Mouse (Mus musculus): ENCODE measurements around the gene Serhl. TPM values are rescaled to one million over a fixed set of nuclear protein-coding genes. Genes with fewer than 3 reads are reported as not detected.
A peak's percentile ranks its signal among the peaks of the same experiment; 100 is the strongest.
"Not testable (repeated sequence)": the region's sequence is repeated elsewhere in the genome, so short reads cannot be mapped to it uniquely, and the experiment has no call there.

The Serhl gene
- polyA plus RNA-seq (2016; fragmentation: Nextera tagmentation; extraction: Ambion mirVana) = 42.8 and 49.1 TPM in 2 replicates

DNA sequence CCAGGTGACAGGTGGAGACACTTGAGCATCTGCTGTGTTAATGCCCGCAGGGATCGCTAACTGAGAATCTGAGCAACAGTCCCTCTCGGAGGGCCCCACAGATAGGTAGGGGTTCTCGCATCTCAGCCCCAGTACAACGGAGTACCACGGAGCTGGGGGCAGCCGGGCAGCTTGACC is at the start of gene Serhl:
Gene Serhl, plus strand, starts transcription at position 78 of the 177 bp plus-strand sequence.
- no peaks in the 10 kb centered on the region for H3K36me3 ChIP-seq
- no peak within 1 kb of the TSS for H3K27ac ChIP-seq
- H3K27me3 ChIP-seq (ENCODE audit: low read depth, poor library complexity, severe bottlenecking) = peaks cover 53% of the 10 kb centered on the region
- DNase-seq (ENCODE audit: low spot score) = no peak
- 15% methylated on average over 7 of the region's 7 CpGs for WGBS
- H3K4me1 ChIP-seq = peaks cover 30% of the 10 kb centered on the region
- peak within 1 kb of the TSS; percentile 31; the same call in 1 of the 2 replicates for H3K4me3 ChIP-seq
- H3K9me3 ChIP-seq (replicated peaks) = no peaks in the 10 kb centered on the region

DNA sequence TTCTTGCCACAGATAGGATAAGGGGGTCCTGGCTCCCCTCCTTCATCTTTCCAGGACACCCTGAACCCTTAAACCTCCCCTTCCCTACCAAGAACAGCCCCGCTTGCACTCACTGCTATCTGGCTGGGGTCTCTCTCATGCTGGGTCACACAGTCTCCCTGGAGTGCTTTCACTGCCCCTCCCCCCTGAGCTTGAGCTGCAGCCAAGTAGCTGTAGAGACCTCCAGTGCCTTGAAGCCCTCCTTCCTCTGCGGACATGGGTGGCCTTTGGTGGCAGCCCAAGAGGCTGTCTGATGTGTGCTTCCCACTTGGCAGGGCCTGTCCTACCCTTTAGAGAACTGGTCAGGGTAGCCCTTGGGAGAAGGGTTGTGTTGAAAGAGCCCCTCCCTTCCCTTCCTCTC is 49.1 kb upstream of the Serhl start:
- no peaks in the 10 kb centered on the region for H3K36me3 ChIP-seq
- 47% methylated on average over 2 of the region's 2 CpGs for WGBS
- peaks cover 41% of the 10 kb centered on the region for H3K27me3 ChIP-seq (ENCODE audit: low read depth, poor library complexity, severe bottlenecking)
- no peak overlapping the region for H3K4me3 ChIP-seq
- peaks cover 54% of the 10 kb centered on the region for H3K4me1 ChIP-seq
- H3K27ac ChIP-seq = peak overlapping the region; percentile 23; the same call in 1 of the 2 replicates
- DNase-seq (ENCODE audit: low spot score) = no peak
- no peaks in the 10 kb centered on the region for H3K9me3 ChIP-seq (replicated peaks)

DNA sequence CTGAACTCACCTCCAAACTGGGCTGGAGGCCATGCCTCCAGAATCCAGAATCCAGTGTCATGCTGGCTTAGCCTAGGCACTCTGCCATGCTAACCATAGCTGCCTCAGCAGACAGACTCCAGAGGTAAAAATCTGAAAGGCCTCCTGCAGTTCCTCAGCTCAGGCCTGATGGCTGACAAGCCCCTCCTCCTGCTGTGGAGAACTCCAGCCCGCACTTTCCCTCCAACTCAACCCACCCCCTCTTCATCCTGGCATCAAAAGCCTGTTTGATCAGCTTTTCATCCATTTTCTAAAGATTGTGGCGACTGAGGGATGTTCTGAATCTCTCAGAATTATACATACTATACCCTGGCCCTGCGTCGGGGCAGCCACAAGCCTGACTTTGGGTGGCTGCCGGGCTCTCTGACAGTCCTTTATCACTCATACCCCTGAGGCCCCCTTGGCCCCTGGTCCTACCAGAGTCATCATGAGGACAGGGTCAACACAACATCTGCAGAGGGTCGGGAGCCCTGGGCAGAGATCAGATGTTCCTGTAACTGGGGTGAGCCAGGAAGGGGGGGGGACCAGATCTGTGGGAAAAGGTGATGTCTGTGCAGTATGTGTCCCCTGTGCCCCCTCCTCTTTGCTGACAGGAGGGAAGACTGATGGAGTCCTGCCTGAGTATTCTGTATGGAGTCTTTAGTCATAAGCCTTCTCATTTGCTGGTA is 46.5 kb upstream of the Serhl start:
- Histone ChIP-seq H3K4me1 (peaks cover 47% of the 10 kb centered on the region), H3K27ac (peak overlapping the region; percentile 64), H3K27me3 (ENCODE audit: low read depth, poor library complexity, severe bottlenecking) (peaks cover 23% of the 10 kb centered on the region), H3K4me3 (peak overlapping the region; percentile 23; the same call in 1 of the 2 replicates), H3K9me3 (replicated peaks) (0 out of 2 replicates have a peak, but pooled peaks cover 2% of the 10 kb centered on the region), H3K36me3 (no peaks in the 10 kb centered on the region)
- peak; percentile 64 for DNase-seq (ENCODE audit: low spot score)
- WGBS = 12% methylated on average over 6 of the region's 6 CpGs

DNA sequence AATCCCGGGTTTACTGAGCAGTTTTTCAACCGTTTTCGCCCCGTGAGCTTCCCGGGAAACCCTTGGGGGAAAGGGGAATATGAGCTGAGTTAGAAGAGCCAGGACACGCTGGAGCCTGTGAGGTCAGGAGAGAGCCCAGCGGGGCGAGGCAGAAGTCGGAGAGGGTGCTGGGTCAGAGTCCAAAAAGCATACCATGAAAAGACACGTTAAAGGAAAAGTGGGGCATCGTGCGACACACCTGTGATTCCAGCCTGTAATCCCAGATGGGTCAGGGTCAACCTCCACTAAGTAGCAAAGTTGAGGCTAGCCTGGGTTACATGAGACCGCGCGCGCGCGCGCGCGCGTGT is 46.0 kb upstream of the Serhl start:
- no peaks in the 10 kb centered on the region for H3K36me3 ChIP-seq
- H3K27me3 ChIP-seq (ENCODE audit: low read depth, poor library complexity, severe bottlenecking) = peaks cover 22% of the 10 kb centered on the region
- 0 out of 2 replicates have a peak, but pooled peaks cover 2% of the 10 kb centered on the region for H3K9me3 ChIP-seq (replicated peaks)
- peaks cover 42% of the 10 kb centered on the region for H3K4me1 ChIP-seq
- 66% methylated on average over 22 of the region's 22 CpGs for WGBS
- H3K27ac ChIP-seq = peak overlapping the region; percentile 64; the same call in 1 of the 2 replicates
- H3K4me3 ChIP-seq = no peak overlapping the region
- no peak for DNase-seq (ENCODE audit: low spot score)

DNA sequence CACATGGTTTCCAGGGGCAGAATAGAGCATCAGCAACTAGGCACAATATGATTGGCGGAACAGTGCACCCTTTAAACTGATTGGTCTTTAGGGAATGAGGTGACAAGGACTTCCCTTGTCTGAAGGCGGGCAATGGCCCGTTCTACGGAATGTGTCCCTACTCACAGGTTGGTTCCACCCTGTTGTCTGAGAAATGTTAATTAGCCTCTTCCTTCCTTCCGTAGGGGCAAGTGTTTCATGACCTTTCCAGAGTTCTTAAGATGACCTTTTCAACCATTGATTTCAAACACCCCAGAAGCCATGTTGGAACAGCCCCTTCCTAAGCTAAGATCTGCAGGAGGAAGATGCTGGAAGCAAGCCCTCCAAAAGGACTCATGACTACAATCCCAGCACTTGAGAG is 43.7 kb upstream of the Serhl start:
- WGBS = 83% methylated on average over 5 of the region's 5 CpGs
- H3K27ac ChIP-seq = not testable (repeated sequence)

DNA sequence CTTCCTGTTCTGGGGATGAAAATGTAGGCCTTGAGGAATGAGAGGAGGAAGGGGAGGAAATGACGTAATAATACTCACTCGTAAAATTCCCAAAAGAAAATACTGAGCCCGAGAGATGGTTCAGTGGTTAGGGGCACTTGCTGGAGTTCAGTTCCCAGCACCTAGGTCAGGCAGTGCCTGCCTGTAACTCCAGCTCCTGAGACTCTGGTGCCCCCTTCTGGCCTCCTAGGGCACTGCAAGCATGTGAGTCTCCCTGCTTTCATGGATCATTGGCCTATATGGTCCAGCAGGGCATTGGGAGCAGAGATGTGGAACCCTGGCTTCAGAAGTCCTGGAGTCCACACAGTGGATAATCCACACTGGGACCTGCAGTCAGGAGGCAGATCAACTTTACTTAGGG is 43.0 kb upstream of the Serhl start:
- 93% methylated on average over 3 of the region's 3 CpGs for WGBS

More for the DNA sequence above, 43.7 kb upstream of the Serhl start:
- not testable (repeated sequence) for H3K4me3 ChIP-seq; DNase-seq (ENCODE audit: low spot score); H3K27me3 ChIP-seq (ENCODE audit: low read depth, poor library complexity, severe bottlenecking); H3K9me3 ChIP-seq (replicated peaks); H3K36me3 ChIP-seq
- H3K4me1 ChIP-seq = peaks cover 23% of the 10 kb centered on the region

DNA sequence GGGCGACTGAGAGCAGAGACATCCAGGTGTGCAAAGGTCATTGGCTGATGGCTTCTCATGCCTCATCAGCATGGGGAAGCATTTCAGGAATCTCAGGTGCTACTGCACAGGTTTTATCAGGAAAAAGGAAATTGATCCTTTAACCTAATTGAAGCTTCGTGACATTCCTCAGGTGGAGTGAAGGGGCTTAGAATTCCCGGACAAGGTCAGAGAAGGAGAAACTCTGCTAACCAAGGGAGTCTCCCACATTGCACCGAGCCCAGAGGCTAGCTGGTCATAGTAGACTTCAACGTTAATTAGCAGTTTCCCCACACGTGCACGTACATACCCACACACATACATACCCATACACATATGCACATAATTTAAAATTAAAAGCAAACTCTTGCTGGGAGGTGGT is 42.6 kb upstream of the Serhl start:
- WGBS = 80% methylated on average over 7 of the region's 7 CpGs
- H3K27me3 ChIP-seq (ENCODE audit: low read depth, poor library complexity, severe bottlenecking) = 0 out of 2 replicates have a peak, but pooled peaks cover 5% of the 10 kb centered on the region
- no peak overlapping the region for H3K27ac ChIP-seq
- 0 out of 2 replicates have a peak, but pooled peaks cover 2% of the 10 kb centered on the region for H3K9me3 ChIP-seq (replicated peaks)
- no peak for DNase-seq (ENCODE audit: low spot score)
- H3K4me3 ChIP-seq = no peak overlapping the region
- H3K36me3 ChIP-seq = no peaks in the 10 kb centered on the region
- H3K4me1 ChIP-seq = peaks cover 24% of the 10 kb centered on the region

More for the DNA sequence above, 43.0 kb upstream of the Serhl start:
- no peak for DNase-seq (ENCODE audit: low spot score)
- H3K4me1 ChIP-seq = peaks cover 23% of the 10 kb centered on the region
- H3K27me3 ChIP-seq (ENCODE audit: low read depth, poor library complexity, severe bottlenecking) = 0 out of 2 replicates have a peak, but pooled peaks cover 3% of the 10 kb centered on the region
- H3K27ac ChIP-seq = no peak overlapping the region
- H3K4me3 ChIP-seq = no peak overlapping the region
- 0 out of 2 replicates have a peak, but pooled peaks cover 2% of the 10 kb centered on the region for H3K9me3 ChIP-seq (replicated peaks)
- no peaks in the 10 kb centered on the region for H3K36me3 ChIP-seq

DNA sequence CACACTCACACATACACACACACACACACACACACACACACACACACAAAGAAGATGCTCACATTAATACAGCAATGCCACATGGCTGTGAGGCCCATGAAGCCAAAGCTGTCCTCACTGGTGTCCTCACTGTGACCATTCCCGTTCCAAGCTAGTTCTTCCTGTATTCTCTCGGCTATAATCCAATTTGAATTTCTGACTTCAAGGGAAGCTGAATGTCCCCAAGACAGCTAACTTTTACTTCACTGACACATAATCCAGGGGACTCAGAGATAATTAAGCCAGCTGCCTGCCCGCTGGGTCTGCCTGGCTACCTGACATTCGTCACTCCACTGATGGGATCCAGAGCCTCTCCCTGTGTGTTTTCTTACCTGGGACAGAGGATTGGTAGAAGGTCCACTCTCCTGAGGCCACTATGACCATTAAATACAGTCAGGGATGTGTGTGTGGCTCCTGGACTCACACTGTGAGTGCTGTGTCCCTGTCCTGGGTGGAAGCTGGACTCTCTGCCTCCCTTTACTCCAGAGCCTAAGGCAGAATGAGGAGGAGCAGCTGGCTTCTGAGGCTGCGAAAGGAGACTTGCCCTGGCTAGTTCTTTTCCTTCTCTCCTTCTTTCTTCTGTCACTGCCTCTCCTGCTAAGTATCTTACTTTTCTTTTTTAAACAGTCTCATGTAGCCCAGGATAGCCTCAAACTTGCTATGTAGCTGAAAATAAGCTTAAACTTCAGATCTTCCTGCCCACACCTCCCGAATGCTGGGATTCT is 36.8 kb upstream of the Serhl start:
- no peak overlapping the region for H3K4me3 ChIP-seq
- no peak overlapping the region for H3K27ac ChIP-seq
- no peaks in the 10 kb centered on the region for H3K36me3 ChIP-seq
- WGBS = 57% methylated on average over 6 of the region's 6 CpGs
- peaks cover 24% of the 10 kb centered on the region for H3K27me3 ChIP-seq (ENCODE audit: low read depth, poor library complexity, severe bottlenecking)
- peaks cover 30% of the 10 kb centered on the region for H3K4me1 ChIP-seq
- 0 out of 2 replicates have a peak, but pooled peaks cover 4% of the 10 kb centered on the region for H3K9me3 ChIP-seq (replicated peaks)
- DNase-seq (ENCODE audit: low spot score) = no peak

DNA sequence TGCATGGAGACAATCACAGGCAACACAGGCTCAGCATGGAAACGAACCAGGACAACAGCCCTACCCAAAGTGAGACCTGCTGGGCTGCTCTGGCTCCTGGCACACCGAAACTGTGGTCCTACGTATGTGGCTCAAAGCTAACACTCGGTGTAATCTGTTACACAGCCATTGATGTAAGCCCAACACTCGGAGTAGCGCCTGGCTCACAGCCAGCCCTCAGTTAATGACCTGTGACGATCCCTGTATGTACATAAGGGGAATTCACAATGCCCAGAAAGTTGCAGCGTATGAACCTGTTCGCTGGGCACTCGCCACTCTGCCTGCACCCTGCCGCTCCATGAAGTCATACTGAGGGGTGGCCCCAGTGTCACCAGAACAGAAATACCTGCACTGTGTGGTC is 36.0 kb upstream of the Serhl start:
- H3K27ac ChIP-seq = no peak overlapping the region
- peaks cover 31% of the 10 kb centered on the region for H3K4me1 ChIP-seq
- H3K4me3 ChIP-seq = no peak overlapping the region
- DNase-seq (ENCODE audit: low spot score) = no peak
- H3K9me3 ChIP-seq (replicated peaks) = 0 out of 2 replicates have a peak, but pooled peaks cover 5% of the 10 kb centered on the region
- no peaks in the 10 kb centered on the region for H3K36me3 ChIP-seq
- peaks cover 25% of the 10 kb centered on the region for H3K27me3 ChIP-seq (ENCODE audit: low read depth, poor library complexity, severe bottlenecking)
- WGBS = 74% methylated on average over 11 of the region's 11 CpGs

DNA sequence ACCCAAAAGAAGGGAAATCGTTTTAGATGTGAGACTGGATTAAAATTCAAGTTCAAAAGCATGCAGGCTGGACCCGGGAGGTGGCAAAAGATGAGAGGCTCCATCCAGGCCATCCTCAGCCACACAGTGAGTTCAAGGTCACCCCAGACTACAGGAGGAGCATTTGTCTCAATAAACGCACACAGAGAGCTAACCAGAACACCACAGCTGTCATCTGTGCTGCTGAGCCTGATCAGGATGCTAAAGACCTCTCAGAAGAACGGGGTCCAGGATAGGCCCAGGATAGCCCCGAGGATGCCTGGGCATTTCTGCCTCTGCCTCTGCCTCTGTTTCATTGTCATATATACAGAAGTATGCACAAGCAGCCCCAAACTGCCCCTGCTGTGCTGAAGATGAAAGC is 33.7 kb upstream of the Serhl start:
- 0 out of 2 replicates have a peak, but pooled peaks cover 5% of the 10 kb centered on the region for H3K9me3 ChIP-seq (replicated peaks)
- H3K4me3 ChIP-seq = no peak overlapping the region
- peaks cover 36% of the 10 kb centered on the region for H3K4me1 ChIP-seq
- H3K27ac ChIP-seq = no peak overlapping the region
- 46% methylated on average over 5 of the region's 5 CpGs for WGBS
- peaks cover 25% of the 10 kb centered on the region for H3K27me3 ChIP-seq (ENCODE audit: low read depth, poor library complexity, severe bottlenecking)
- H3K36me3 ChIP-seq = no peaks in the 10 kb centered on the region
- no peak for DNase-seq (ENCODE audit: low spot score)

DNA sequence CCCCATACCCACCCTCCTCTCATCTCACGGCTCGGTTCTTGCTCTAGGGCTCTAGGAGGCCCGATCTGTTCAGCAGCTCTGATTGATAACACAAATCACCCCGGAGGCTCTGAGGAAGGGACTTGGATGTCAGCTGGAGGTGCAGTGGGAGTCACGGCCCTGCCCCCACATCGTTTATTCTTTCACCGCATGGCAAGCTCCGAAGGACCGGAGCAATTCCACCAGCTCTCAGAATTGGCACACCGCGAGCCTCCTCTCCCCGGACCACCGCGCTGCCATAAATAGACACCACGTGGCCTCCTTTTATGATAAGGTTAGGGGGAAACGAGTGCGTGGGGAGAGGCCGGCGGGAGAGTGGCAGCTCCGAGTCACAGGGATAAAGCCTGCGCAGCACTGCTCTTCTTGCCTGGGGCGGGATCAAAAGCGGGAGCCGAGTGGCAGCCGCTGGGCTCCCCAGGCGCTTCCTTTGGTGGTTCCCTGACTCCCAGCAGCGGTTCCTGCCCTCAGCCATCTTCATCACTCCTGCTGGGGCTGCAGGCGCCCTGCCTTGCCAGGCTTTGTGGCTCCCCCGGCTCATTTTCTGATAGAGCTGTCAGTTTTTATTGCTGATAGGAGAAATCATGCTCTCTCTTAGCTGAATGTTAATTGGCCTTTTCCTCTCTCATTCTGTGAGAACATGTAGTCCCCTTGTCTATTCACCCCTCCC is 32.8 kb upstream of the Serhl start:
- H3K9me3 ChIP-seq (replicated peaks) = 0 out of 2 replicates have a peak, but pooled peaks cover 5% of the 10 kb centered on the region
- under 1% methylated on average over 29 of the region's 29 CpGs for WGBS
- peaks cover 20% of the 10 kb centered on the region for H3K27me3 ChIP-seq (ENCODE audit: low read depth, poor library complexity, severe bottlenecking)
- no peaks in the 10 kb centered on the region for H3K36me3 ChIP-seq
- H3K4me3 ChIP-seq = peak overlapping the region; percentile 56
- peaks cover 41% of the 10 kb centered on the region for H3K4me1 ChIP-seq
- H3K27ac ChIP-seq = peak overlapping the region; percentile 76
- peak; percentile 62 for DNase-seq (ENCODE audit: low spot score)

DNA sequence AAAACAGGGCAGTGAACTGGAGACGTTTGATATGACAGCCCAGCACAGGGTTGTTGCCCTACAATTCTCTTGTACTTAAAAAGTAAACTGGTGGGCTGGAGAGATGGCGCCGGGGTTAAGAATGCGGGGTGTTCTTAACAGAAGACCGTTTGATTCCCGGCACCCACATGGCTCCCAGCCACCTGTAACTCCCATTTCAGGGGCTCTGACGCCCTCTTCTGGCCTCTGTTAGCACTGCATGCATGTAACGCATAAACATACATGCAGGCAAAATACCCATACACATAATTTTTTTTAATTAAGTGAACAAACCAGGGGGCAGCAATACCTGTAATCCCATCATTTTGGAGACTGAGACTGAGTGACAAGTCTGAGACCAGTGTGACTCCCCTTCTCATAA is 31.8 kb upstream of the Serhl start:
- 64% methylated on average over 8 of the region's 8 CpGs for WGBS
- Histone ChIP-seq H3K4me3 (no peak overlapping the region), H3K4me1 (peaks cover 36% of the 10 kb centered on the region), H3K27ac (no peak overlapping the region), H3K36me3 (no peaks in the 10 kb centered on the region), H3K9me3 (replicated peaks) (0 out of 2 replicates have a peak, but pooled peaks cover 5% of the 10 kb centered on the region), H3K27me3 (ENCODE audit: low read depth, poor library complexity, severe bottlenecking) (peaks cover 20% of the 10 kb centered on the region)
- no peak for DNase-seq (ENCODE audit: low spot score)

DNA sequence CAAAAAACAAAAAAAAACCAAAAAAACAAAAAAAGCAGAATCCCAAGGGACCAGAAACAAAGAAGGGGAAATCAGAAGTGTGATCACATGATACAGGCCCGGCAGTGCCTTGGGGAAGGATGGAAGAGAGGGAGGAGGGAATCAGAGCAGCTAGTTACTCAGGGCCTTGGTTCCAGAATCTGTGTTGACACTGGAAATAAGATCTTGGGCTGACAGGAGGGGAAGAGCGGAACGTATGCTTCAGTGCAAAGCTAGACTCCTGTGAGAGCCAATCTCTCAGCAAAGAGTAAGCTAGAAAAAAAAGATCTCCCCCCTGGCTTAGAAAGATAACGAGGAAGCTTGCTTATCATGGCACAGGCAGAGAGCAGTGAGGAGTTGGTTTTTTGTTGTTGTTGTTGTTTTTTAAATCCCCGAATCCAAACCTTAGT is 30.1 kb upstream of the Serhl start:
- no peak for DNase-seq (ENCODE audit: low spot score)
- peaks cover 29% of the 10 kb centered on the region for H3K4me1 ChIP-seq
- WGBS = 62% methylated on average over 5 of the region's 5 CpGs
- H3K9me3 ChIP-seq (replicated peaks) = 0 out of 2 replicates have a peak, but pooled peaks cover 5% of the 10 kb centered on the region
- H3K27me3 ChIP-seq (ENCODE audit: low read depth, poor library complexity, severe bottlenecking) = peaks cover 20% of the 10 kb centered on the region
- no peak overlapping the region for H3K4me3 ChIP-seq
- H3K27ac ChIP-seq = no peak overlapping the region
- H3K36me3 ChIP-seq = no peaks in the 10 kb centered on the region

Measured in limb, embryonic 10.5 days (tissue).